Comparison of ENCODE assay signal across 18 mouse cellular contexts in genomic region chr10:93104357-93104756, GRCm38 (mm10). TPM values are rescaled to one million over a fixed set of nuclear protein-coding genes. Genes with fewer than 3 reads are reported as not detected.
A peak's percentile ranks its signal among the peaks of the same experiment; 100 is the strongest.
DNase-seq lines count a peak whose midpoint lies in the region; ATAC-seq and TF ChIP-seq lines count a peak whose summit lies in the region.
"Had no signal": no experiment of that assay in that cellular context is flagged by ENCODE, and none has a peak within 500 bp of the region (broad histone marks: within the 10 kb centered on the region; RNA-seq: fewer than 3 reads in every experiment).

No protein-coding gene starts in this region.

- H3K27ac ChIP-seq in left cerebral cortex, adult 2 months: peak overlapping the region; percentile 48; the same call in 1 of the 2 replicates
- H3K27ac ChIP-seq: embryonic facial prominence, embryonic 15.5 days; hindbrain, embryonic 13.5 days; midbrain, embryonic 13.5 days; stomach, postnatal 0 days had no signal

- TF ChIP-seq CTCF in left cerebral cortex, adult 2 months (IDR thresholded peaks at IDR 0.05): no peak

- DNase-seq in frontal cortex, postnatal 25 days (ENCODE audit: low spot score in 2 of 2): no peak
- peak; percentile 66 for DNase-seq in right cerebral cortex, adult 2 months (ENCODE audit: low spot score in 2 of 2)
- no peak for DNase-seq in right cerebral cortex, postnatal 4 days
- DNase-seq in left cerebral cortex, adult 2 months (ENCODE audit: extremely low spot score in 1 of 2, low spot score in 2 of 2): peak in 1 of 2 experiments; percentile 51
- DNase-seq in telencephalon, adult 2 months (ENCODE audit: low read depth, low spot score): peak; percentile 78
- no peak for DNase-seq in ovary, postnatal 36 days (ENCODE audit: low spot score)
- no peak for DNase-seq in heart, adult 18-20 months
- DNase-seq: heart, adult 11 months; kidney, postnatal 25 days; lung, postnatal 14 days; spleen, adult 18-20 months had no signal

- H3K4me3 ChIP-seq in left cerebral cortex, adult 2 months: no peak overlapping the region
- H3K4me3 ChIP-seq: embryonic facial prominence, embryonic 15.5 days; hindbrain, embryonic 13.5 days; midbrain, embryonic 13.5 days had no signal

- intact Hi-C loops in left cerebral cortex, adult 2 months (cut with DNase I): no loop called here

- ATAC-seq in frontal cortex, adult (ENCODE audit: low TSS enrichment): peak; percentile 92
- ATAC-seq: intestine, postnatal 0 days; midbrain, embryonic 13.5 days; Patski had no signal

RNA-seq across cellular contexts. Expression of gene Cfap54, which starts 22.9 kb away (rescaled TPM):
- 10 to 100 TPM; 21.4 to 23.4 TPM for total RNA-seq in left cerebral cortex, adult 2 months (2021)
- total RNA-seq in heart, adult 18-20 months (2021): 1 to 10 TPM in 1 of 2 experiments, under 1 TPM in 1; 0.57 to 1.5 TPM

RNA-seq across cellular contexts. Expression of gene Cdk17, which starts 56.3 kb away (rescaled TPM):
- total RNA-seq in left cerebral cortex, adult 2 months (2021): 100 to 1,000 TPM; 207 to 216 TPM
- 10 to 100 TPM; 13.1 to 13.5 TPM for total RNA-seq in heart, adult 18-20 months (2021)

Comparison
In these comparisons a context has a peak if more than half of its experiments do, and no peak if none do; other contexts are left out.
1. DNase-seq: peak in right cerebral cortex, adult 2 months (2 of 2) and telencephalon, adult 2 months (single experiment); none in frontal cortex, postnatal 25 days (0 of 2), right cerebral cortex, postnatal 4 days (single experiment), ovary, postnatal 36 days (single experiment) and heart, adult 18-20 months (0 of 2).
2. RNA of gene Cfap54, which starts 22.9 kb away (total RNA-seq): 21.4 to 23.4 TPM in left cerebral cortex, adult 2 months; 0.57 to 1.5 TPM in heart, adult 18-20 months; every median in the first group is over 4 times any median in the second.
3. RNA of gene Cdk17, which starts 56.3 kb away (total RNA-seq): 207 to 216 TPM in left cerebral cortex, adult 2 months; 13.1 to 13.5 TPM in heart, adult 18-20 months; every median in the first group is over 10 times any median in the second.